In genomic region chr3:121170631-121171030, GRCm38 (mm10) we compare ENCODE assay signal across 8 mouse cellular contexts. TPM values are rescaled to one million over a fixed set of nuclear protein-coding genes. Genes with fewer than 3 reads are reported as not detected.
DNase-seq lines count a peak whose midpoint lies in the region; ATAC-seq and TF ChIP-seq lines count a peak whose summit lies in the region.

No protein-coding gene starts in this region.

- no peak overlapping the region for H3K27ac ChIP-seq in gastrocnemius, adult 2 months
- H3K27ac ChIP-seq in CH12.LX (ENCODE audit: insufficient read depth, low read depth): no peak overlapping the region
- no peak overlapping the region for H3K27ac ChIP-seq in forebrain, postnatal 0 days (ENCODE audit: low read depth, low read length)
- no peak overlapping the region for H3K27ac ChIP-seq in liver, embryonic 16.5 days (ENCODE audit: low read length)

- in situ Hi-C loops in CH12.LX (cut with MboI; ENCODE audit: low pct_ligation_motif_present, low pct_unique_long_range_greater_than_20kb, low sequenced_read_pairs): loop anchor here (5.0 to 25.0 kb wide), 2 partner anchors 122 to 567 kb away; partner anchors contain the start of gene Alg14

- no peak for ATAC-seq in forebrain, postnatal 0 days
- ATAC-seq in liver, embryonic 16.5 days (ENCODE audit: low read depth): no peak

- intact Hi-C loops in gastrocnemius, adult 2 months (cut with DNase I): loop anchor here (2.0 to 5.0 kb wide), 4 partner anchors 92 to 330 kb away; no protein-coding TSS in a partner anchor
- intact Hi-C loops in gastrocnemius, postnatal 14 days (cut with DNase I; ENCODE audit: low total_unique reads): no loop called here

- peak overlapping the region; percentile 90 for H3K4me3 ChIP-seq in gastrocnemius, adult 2 months
- peak overlapping the region; percentile 13 to 78 (median 68) for H3K4me3 ChIP-seq in CH12.LX (replicated peaks in 1 of 3; ENCODE audit: low read depth in 2 of 3, low read length in 2 of 3, poor library complexity in 1 of 3)
- H3K4me3 ChIP-seq in forebrain, postnatal 0 days (ENCODE audit: low read depth, low read length): peak overlapping the region; percentile 67
- H3K4me3 ChIP-seq in liver, embryonic 16.5 days (ENCODE audit: low read depth, low read length): peak overlapping the region; percentile 77

- no peaks in the 10 kb centered on the region for H3K27me3 ChIP-seq in CH12.LX (replicated peaks)
- H3K27me3 ChIP-seq in forebrain, postnatal 0 days (ENCODE audit: insufficient read depth, low read length): no peaks in the 10 kb centered on the region
- H3K27me3 ChIP-seq in liver, embryonic 16.5 days (ENCODE audit: control insufficient read depth, insufficient read depth, low read depth, low read length): no peaks in the 10 kb centered on the region

- no peak; the same call in 1 of the 2 replicates for TF ChIP-seq POLR2A in CH12.LX (IDR thresholded peaks at IDR 0.05; ENCODE audit: low read depth, low read length)

- H3K9me3 ChIP-seq in CH12.LX (replicated peaks; ENCODE audit: low read length): peaks cover 5% of the 10 kb centered on the region
- H3K9me3 ChIP-seq in forebrain, postnatal 0 days (ENCODE audit: low read length): no peaks in the 10 kb centered on the region
- no peaks in the 10 kb centered on the region for H3K9me3 ChIP-seq in liver, embryonic 16.5 days (replicated peaks; ENCODE audit: control insufficient read depth, low read length)

- no peaks in the 10 kb centered on the region for H3K79me2 ChIP-seq in CH12.LX (replicated peaks; ENCODE audit: control insufficient read depth, extremely low read depth, insufficient read depth, poor library complexity, severe bottlenecking)

- TF ChIP-seq RAD21 in CH12.LX (IDR thresholded peaks at IDR 0.05; ENCODE audit: low read depth, low read length): no peak

- WGBS in forebrain, postnatal 0 days: 56% methylated on average over 7 of the region's 7 CpGs
- 32% methylated on average over 7 of the region's 7 CpGs for WGBS in liver, embryonic 16.5 days (ENCODE audit: insufficient replicate concordance)

- peak overlapping the region; percentile 46 for H3K9ac ChIP-seq in CH12.LX (ENCODE audit: insufficient read depth, low read depth)
- H3K9ac ChIP-seq in forebrain, postnatal 0 days: peak overlapping the region; percentile 67; the same call in 1 of the 2 replicates
- H3K9ac ChIP-seq in liver, embryonic 16.5 days (ENCODE audit: low read depth, low read length): no peak overlapping the region; the same call in 1 of the 2 replicates

- TF ChIP-seq EP300 in CH12.LX (IDR thresholded peaks at IDR 0.05; ENCODE audit: low read length): no peak

- TF ChIP-seq CTCF in gastrocnemius, adult 2 months (IDR thresholded peaks at IDR 0.05): no peak
- no peak for TF ChIP-seq CTCF in CH12.LX (conservative IDR thresholded peaks at IDR 0.05 in 1 of 2, IDR thresholded peaks at IDR 0.05 in 1 of 2; ENCODE audit: low read depth in 2 of 2, low read length in 2 of 2)
- TF ChIP-seq CTCF in forebrain, postnatal 0 days (IDR thresholded peaks at IDR 0.05; ENCODE audit: low read depth): no peak

- peaks cover 0 to 20% of the 10 kb centered on the region in 2 experiments for H3K36me3 ChIP-seq in CH12.LX (replicated peaks in 1 of 2; ENCODE audit: control insufficient read depth in 1 of 2, insufficient read depth in 1 of 2, low read length in 1 of 2)
- no peaks in the 10 kb centered on the region for H3K36me3 ChIP-seq in forebrain, postnatal 0 days (ENCODE audit: insufficient read depth)
- H3K36me3 ChIP-seq in liver, embryonic 16.5 days (ENCODE audit: control insufficient read depth, insufficient read depth): no peaks in the 10 kb centered on the region

- DNase-seq in gastrocnemius, adult 2 months: no peak
- no peak for DNase-seq in gastrocnemius, postnatal 14 days
- DNase-seq in CH12.LX (ENCODE audit: extremely low read depth): no peak
- no peak for DNase-seq in forebrain, postnatal 0 days
- DNase-seq in frontal cortex, postnatal 36 days (ENCODE audit: low spot score in 2 of 2): no peak
- DNase-seq in urinary bladder, postnatal 14 days (ENCODE audit: low spot score): no peak
- DNase-seq in frontal cortex, postnatal 10 days (ENCODE audit: low spot score in 2 of 2): no peak

- H3K4me2 ChIP-seq in CH12.LX (ENCODE audit: insufficient read depth, low read depth, poor library complexity, severe bottlenecking): peak overlapping the region; percentile 80
- peak overlapping the region; percentile 83 for H3K4me2 ChIP-seq in forebrain, postnatal 0 days (ENCODE audit: low read depth)
- peak overlapping the region; percentile 82 for H3K4me2 ChIP-seq in liver, embryonic 16.5 days (ENCODE audit: low read depth, low read length)

- peaks cover 3 to 12% of the 10 kb centered on the region in 2 experiments; a peak in 2 of 4 replicates for H3K4me1 ChIP-seq in CH12.LX (ENCODE audit: control insufficient read depth in 1 of 2, insufficient read depth in 2 of 2)
- H3K4me1 ChIP-seq in forebrain, postnatal 0 days (ENCODE audit: insufficient read depth): no peaks in the 10 kb centered on the region
- peaks cover 34% of the 10 kb centered on the region for H3K4me1 ChIP-seq in liver, embryonic 16.5 days (ENCODE audit: control insufficient read depth, low read depth, low read length)

- dilution Hi-C loops in CH12.LX (cut with MboI; ENCODE audit: extremely low pct_ligation_motif_present, extremely low pct_unique_long_range_greater_than_20kb, low sequenced_read_pairs): no loop called here

TF ChIP-seq in CH12.LX, 34 proteins besides CTCF, POLR2A, EP300 and RAD21:
- no peak for TF ChIP-seq KAT2A (IDR thresholded peaks at IDR 0.05; ENCODE audit: insufficient replicate concordance, low read length)
- TF ChIP-seq E2F4 (IDR thresholded peaks at IDR 0.05; ENCODE audit: insufficient replicate concordance, low read depth, low read length): no peak
- no peak for TF ChIP-seq POLR2AphosphoS2 (IDR thresholded peaks at IDR 0.05; ENCODE audit: low read depth, low read length)
- no peak for TF ChIP-seq ZC3H11A (IDR thresholded peaks at IDR 0.05; ENCODE audit: low read depth, low read length)
- TF ChIP-seq ELF1 (IDR thresholded peaks at IDR 0.05; ENCODE audit: low read depth, low read length): no peak
- no peak for TF ChIP-seq IRF4 (IDR thresholded peaks at IDR 0.05; ENCODE audit: low read depth, low read length)
- TF ChIP-seq RCOR1 (conservative IDR thresholded peaks at IDR 0.05; ENCODE audit: low read depth, low read length): no peak
- no peak for TF ChIP-seq NELFE (IDR thresholded peaks at IDR 0.05; ENCODE audit: low read depth, low read length)
- TF ChIP-seq ETS1 (conservative IDR thresholded peaks at IDR 0.05; ENCODE audit: low read depth, low read length): no peak
- no peak for TF ChIP-seq NRF1 (IDR thresholded peaks at IDR 0.05; ENCODE audit: low read depth, low read length)
- no peak for TF ChIP-seq MYC (IDR thresholded peaks at IDR 0.05; ENCODE audit: low read depth, low read length)
- no peak for TF ChIP-seq ZMIZ1 (IDR thresholded peaks at IDR 0.05; ENCODE audit: low read depth, low read length)
- no peak for TF ChIP-seq MEF2A (IDR thresholded peaks at IDR 0.05; ENCODE audit: borderline replicate concordance, low read depth, low read length)
- TF ChIP-seq SMC3 (IDR thresholded peaks at IDR 0.05; ENCODE audit: low read depth, low read length): no peak
- TF ChIP-seq UBTF (IDR thresholded peaks at IDR 0.05; ENCODE audit: low read depth, low read length): no peak
- no peak for TF ChIP-seq HCFC1 (IDR thresholded peaks at IDR 0.05; ENCODE audit: low read depth, low read length)
- no peak for TF ChIP-seq MAX (IDR thresholded peaks at IDR 0.05; ENCODE audit: low read length)
- TF ChIP-seq GABPA (IDR thresholded peaks at IDR 0.05; ENCODE audit: insufficient replicate concordance, low read depth, low read length): no peak

RNA-seq across cellular contexts. Expression of gene Rwdd3, which starts 0.9 kb away (rescaled TPM):
- 1 to 10 TPM; 2.0 to 2.5 TPM for total RNA-seq in gastrocnemius, adult 2 months (2021)
- 1 to 10 TPM; 2.3 to 2.4 TPM for total RNA-seq in gastrocnemius, postnatal 14 days (2021)
- total RNA-seq in CH12.LX (2012; rRNA removed): 2.0 and 2.3 TPM in 2 replicates
- 3.5 and 3.7 TPM in 2 replicates for total RNA-seq in CH12.LX (2014; rRNA removed)
- polyA plus RNA-seq in CH12.LX (2012; ENCODE audit: insufficient read length, low read depth): 3.7 and 5.9 TPM in 2 replicates
- total RNA-seq in forebrain, postnatal 0 days (2014; rRNA removed): 15.8 and 16.4 TPM in 2 replicates
- polyA plus RNA-seq in forebrain, postnatal 0 days (2015; fragmentation: Nextera tagmentation; extraction: Ambion mirVana): 19.6 and 19.9 TPM in 2 replicates
- polyA plus RNA-seq in liver, embryonic 16.5 days (2015; fragmentation: Nextera tagmentation; extraction: Ambion mirVana): 1.3 and 1.7 TPM in 2 replicates
